Mouse (Mus musculus) embryo, embryonic 9.5 days (tissue): ENCODE measurements around the gene Aldh5a1.

ENCODE experiments used
- DNase-seq: peaks from one replicate; pipeline ENCODE4 v3.0.0-alpha.2; 2017; ENCODE audit errors: extremely low spot score

Gene Aldh5a1

GRCm38 (mm10) chr13:24866430-24867402 lies 70.7 kb downstream of the Aldh5a1 start:
- DNase-seq: no peak

GRCm38 (mm10) chr13:24862520-24862919 lies 74.9 kb downstream of the Aldh5a1 start:
- peak; percentile 17 for DNase-seq

GRCm38 (mm10) chr13:24862021-24862420 lies 75.4 kb downstream of the Aldh5a1 start:
- no peak for DNase-seq

GRCm38 (mm10) chr13:24861084-24861483 lies 76.4 kb downstream of the Aldh5a1 start:
- DNase-seq: no peak

GRCm38 (mm10) chr13:24859115-24859514 lies 78.3 kb downstream of the Aldh5a1 start:
- no peak for DNase-seq
